ENCODE assay signal across 26 mouse cellular contexts in the genomic region with DNA sequence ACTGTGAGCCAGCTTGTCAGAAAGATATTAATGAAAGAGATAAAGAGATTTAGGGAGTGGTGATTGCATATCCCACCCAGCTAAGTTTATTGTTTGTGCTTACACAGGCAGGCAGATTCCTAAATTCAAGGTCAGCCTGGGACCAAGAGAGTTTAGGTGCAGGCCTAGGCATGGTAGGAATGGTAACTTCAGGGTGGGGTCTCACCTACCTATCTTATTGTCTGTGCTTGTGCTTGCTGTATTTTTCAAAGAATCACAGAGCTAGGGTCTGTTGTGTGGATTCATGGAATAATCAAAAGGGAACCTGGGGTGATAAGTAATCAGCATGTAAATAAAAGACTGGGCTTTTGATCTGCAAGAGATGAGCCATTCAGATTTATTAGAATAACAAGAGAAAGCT.
DNase-seq lines count a peak whose midpoint lies in the region; ATAC-seq lines count a peak whose summit lies in the region.
"Had no signal": no experiment of that assay in that cellular context is flagged by ENCODE, and none has a peak within 500 bp of the region (broad histone marks: within the 10 kb centered on the region; RNA-seq: fewer than 3 reads in every experiment).

No protein-coding gene starts in this region.

- no peak overlapping the region for H3K9ac ChIP-seq in forebrain, embryonic 14.5 days (ENCODE audit: low read length)

- no peaks in the 10 kb centered on the region for H3K9me3 ChIP-seq in forebrain, embryonic 14.5 days (replicated peaks; ENCODE audit: control insufficient read depth, low read length)
- H3K9me3 ChIP-seq: G1E had no signal

- DNase-seq in ES-CJ7 (ENCODE audit: low read depth, low spot score), result peak; percentile 47
- DNase-seq in R1 (ENCODE audit: low read depth, low spot score), result peak; percentile 59
- DNase-seq in WW6 (ENCODE audit: low read depth, low spot score), result peak; percentile 7
- peak; percentile 68 for DNase-seq in ZHBTc4 (ENCODE audit: low read depth, low spot score)
- DNase-seq in gastrocnemius, adult 8-10 months (ENCODE audit: low spot score in 2 of 2), result no peak
- no peak for DNase-seq in left cerebral cortex, postnatal 14 days (ENCODE audit: low spot score in 2 of 2)
- no peak for DNase-seq in forebrain, embryonic 14.5 days (ENCODE audit: low spot score)
- DNase-seq in left cerebral cortex, postnatal 10 days (ENCODE audit: extremely low spot score in 1 of 2, low spot score in 2 of 2), result no peak
- DNase-seq: adrenal gland, adult 2 months; adrenal gland, adult 8-10 months; adrenal gland, postnatal 10 days; adrenal gland, postnatal 14 days; adrenal gland, postnatal 25 days; adrenal gland, postnatal 36 days; B cell, adult 2 months; cerebellum, adult 11 months; cerebellum, adult 11-12 months; cerebellum, adult 18-20 months; cerebellum, adult 2 months; cerebellum, adult 8-10 months; cerebellum, adult 9-10 months had no signal

- no peak for ATAC-seq in forebrain, embryonic 14.5 days
- ATAC-seq: activated CD4-positive, CD25-positive, alpha-beta regulatory T cell, adult 4 months; CD4-positive, CD25-positive, alpha-beta regulatory T cell, adult 4 months; Patski had no signal

- H3K4me2 ChIP-seq in forebrain, embryonic 14.5 days (ENCODE audit: low read length), result no peak overlapping the region

- H3K36me3 ChIP-seq in forebrain, embryonic 14.5 days (ENCODE audit: control insufficient read depth, insufficient read depth, low read length), result no peaks in the 10 kb centered on the region
- H3K36me3 ChIP-seq: G1E had no signal

- H3K27me3 ChIP-seq in forebrain, embryonic 14.5 days (replicated peaks; ENCODE audit: control insufficient read depth, insufficient read depth, low read length), result 0 out of 2 replicates have a peak, but pooled peaks cover 6% of the 10 kb centered on the region
- H3K27me3 ChIP-seq: CH12.LX, Patski had no signal

- no peak overlapping the region for H3K4me3 ChIP-seq in forebrain, embryonic 14.5 days (ENCODE audit: low read depth, low read length)

- intact Hi-C loops in left cerebral cortex, postnatal 14 days (cut with DNase I), result no loop called here
- intact Hi-C loops in left cerebral cortex, postnatal 10 days (cut with DNase I), result no loop called here

- no peaks in the 10 kb centered on the region for H3K4me1 ChIP-seq in forebrain, embryonic 14.5 days (ENCODE audit: control insufficient read depth, insufficient read depth, low read length)

- no peak overlapping the region for H3K27ac ChIP-seq in forebrain, embryonic 14.5 days (ENCODE audit: low read depth, low read length)

Comparison
In these comparisons a context has a peak if more than half of its experiments do, and no peak if none do; other contexts are left out.
1. DNase-seq: peak in ES-CJ7 (single experiment), R1 (single experiment), WW6 (single experiment) and ZHBTc4 (single experiment); none in gastrocnemius, adult 8-10 months (0 of 2), left cerebral cortex, postnatal 14 days (0 of 2), forebrain, embryonic 14.5 days (single experiment) and left cerebral cortex, postnatal 10 days (0 of 2).